Mouse (Mus musculus) A20 (cell line): ENCODE measurements around the gene Ccdc6.

Experiments
- DNase-seq: peaks from one replicate; pipeline ENCODE4 v3.0.0-alpha.2; 2011; ENCODE audit warnings: low read depth, low spot score

The Ccdc6 gene

GRCm38 (mm10) chr10:70167625-70168024, 70.7 kb downstream of the Ccdc6 start:
- no peak for DNase-seq

- no peak for DNase-seq
Observed at GRCm38 (mm10) chr10:70168396-70168795, 71.5 kb downstream of the Ccdc6 start.

GRCm38 (mm10) chr10:70169044-70169443, 72.1 kb downstream of the Ccdc6 start:
- no peak for DNase-seq

- DNase-seq, result peak; percentile 64
Observed at GRCm38 (mm10) chr10:70173314-70173713, 76.4 kb downstream of the Ccdc6 start.

GRCm38 (mm10) chr10:70174494-70175190, 77.7 kb downstream of the Ccdc6 start:
- no peak for DNase-seq

- no peak for DNase-seq
Observed at GRCm38 (mm10) chr10:70180727-70181126, 83.8 kb downstream of the Ccdc6 start.

GRCm38 (mm10) chr10:70181279-70181972, 84.5 kb downstream of the Ccdc6 start:
- DNase-seq, result no peak

GRCm38 (mm10) chr10:70183210-70184080, 86.5 kb downstream of the Ccdc6 start:
- DNase-seq, result no peak

- no peak for DNase-seq
Observed at GRCm38 (mm10) chr10:70186136-70186535, 89.2 kb downstream of the Ccdc6 start.

GRCm38 (mm10) chr10:70186586-70186985, 89.7 kb downstream of the Ccdc6 start:
- no peak for DNase-seq

- DNase-seq, result no peak
Observed at GRCm38 (mm10) chr10:70189864-70190263, 92.9 kb downstream of the Ccdc6 start.

- DNase-seq, result no peak
Observed at GRCm38 (mm10) chr10:70194283-70194682, 97.4 kb downstream of the Ccdc6 start.

GRCm38 (mm10) chr10:70195279-70195678, 98.4 kb downstream of the Ccdc6 start:
- DNase-seq, result no peak

- DNase-seq, result no peak
Observed at GRCm38 (mm10) chr10:70195786-70196185, 98.9 kb downstream of the Ccdc6 start.

- no peak for DNase-seq
Observed at GRCm38 (mm10) chr10:70196666-70197065, 99.7 kb downstream of the Ccdc6 start.

- DNase-seq, result no peak
Observed at GRCm38 (mm10) chr10:70197601-70198000, 100.7 kb downstream of the Ccdc6 start.

GRCm38 (mm10) chr10:70198012-70198411, 101.1 kb downstream of the Ccdc6 start:
- DNase-seq, result no peak

- DNase-seq, result no peak
Observed at GRCm38 (mm10) chr10:70198951-70199463, 102.1 kb downstream of the Ccdc6 start.

- peak; percentile 40 for DNase-seq
Observed at GRCm38 (mm10) chr10:70199466-70200210, 102.7 kb downstream of the Ccdc6 start.

GRCm38 (mm10) chr10:70200889-70201500, 104.1 kb downstream of the Ccdc6 start:
- no peak for DNase-seq
